26 mouse cellular contexts compared by ENCODE assay signal in the genomic region with DNA sequence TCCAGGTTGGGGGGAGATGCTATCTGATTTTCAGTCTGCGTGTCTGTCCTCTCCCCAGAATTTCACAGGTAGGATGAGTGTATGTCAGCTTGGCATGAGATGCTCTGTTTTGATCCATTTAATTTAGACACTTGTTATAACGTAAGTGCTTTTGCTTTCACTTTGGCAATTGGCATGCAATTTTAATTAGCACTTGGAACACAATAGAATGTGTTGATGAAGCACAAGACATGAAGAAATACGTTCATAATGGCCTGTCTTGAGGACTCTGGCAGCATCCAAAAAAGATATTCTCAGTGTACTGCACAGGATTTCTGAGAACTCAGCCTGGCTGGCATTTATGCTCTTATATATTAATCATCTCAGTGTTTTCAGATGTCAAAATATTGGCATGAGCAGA. TPM values are rescaled to one million over a fixed set of nuclear protein-coding genes. Genes with fewer than 3 reads are reported as not detected.
DNase-seq lines count a peak whose midpoint lies in the region; ATAC-seq and TF ChIP-seq lines count a peak whose summit lies in the region.
"Had no signal": no experiment of that assay in that cellular context is flagged by ENCODE, and none has a peak within 500 bp of the region (broad histone marks: within the 10 kb centered on the region; RNA-seq: fewer than 3 reads in every experiment).

No protein-coding gene starts in this region.

- H3K27me3 ChIP-seq in forebrain, embryonic 15.5 days: no peaks in the 10 kb centered on the region
- H3K27me3 ChIP-seq in forebrain, embryonic 10.5 days (ENCODE audit: poor library complexity, severe bottlenecking): no peaks in the 10 kb centered on the region
- no peaks in the 10 kb centered on the region for H3K27me3 ChIP-seq in testis, adult 2 months (ENCODE audit: control insufficient read depth, insufficient read depth, low read length)
- no peaks in the 10 kb centered on the region for H3K27me3 ChIP-seq in hindbrain, embryonic 10.5 days (ENCODE audit: insufficient read depth, poor library complexity, severe bottlenecking)
- H3K27me3 ChIP-seq: embryonic facial prominence, embryonic 12.5 days; embryonic facial prominence, embryonic 15.5 days; heart, embryonic 12.5 days; heart, embryonic 15.5 days; hindbrain, embryonic 12.5 days; hindbrain, embryonic 15.5 days had no signal

- H3K9ac ChIP-seq in forebrain, embryonic 15.5 days (replicated peaks): no peak overlapping the region
- H3K9ac ChIP-seq: embryonic facial prominence, embryonic 12.5 days; embryonic facial prominence, embryonic 15.5 days; heart, embryonic 12.5 days; heart, embryonic 15.5 days; hindbrain, embryonic 12.5 days; hindbrain, embryonic 15.5 days had no signal

- no peaks in the 10 kb centered on the region for H3K36me3 ChIP-seq in forebrain, embryonic 15.5 days
- peaks cover 9% of the 10 kb centered on the region for H3K36me3 ChIP-seq in forebrain, embryonic 10.5 days (replicated peaks)
- H3K36me3 ChIP-seq in testis, adult 2 months (ENCODE audit: control insufficient read depth, insufficient read depth, low read length): no peaks in the 10 kb centered on the region
- H3K36me3 ChIP-seq in hindbrain, embryonic 10.5 days: peaks cover 17% of the 10 kb centered on the region
- H3K36me3 ChIP-seq: embryonic facial prominence, embryonic 12.5 days; embryonic facial prominence, embryonic 15.5 days; heart, embryonic 12.5 days; heart, embryonic 15.5 days; hindbrain, embryonic 12.5 days; hindbrain, embryonic 15.5 days had no signal

- no peak for TF ChIP-seq POLR2A in testis, adult 2 months (IDR thresholded peaks at IDR 0.05; ENCODE audit: control insufficient read depth, low read depth, low read length)
- TF ChIP-seq POLR2A in brain, embryonic 14.5 days (IDR thresholded peaks at IDR 0.05; ENCODE audit: borderline replicate concordance, extremely low read depth, insufficient read depth, insufficient read length, poor library complexity, severe bottlenecking): no peak

- H3K4me3 ChIP-seq in forebrain, embryonic 15.5 days: no peak overlapping the region
- no peak overlapping the region for H3K4me3 ChIP-seq in forebrain, embryonic 10.5 days
- H3K4me3 ChIP-seq in testis, adult 2 months (ENCODE audit: control insufficient read depth, low read depth, low read length): peak overlapping the region; percentile 68; the same call in 1 of the 2 replicates
- no peak overlapping the region for H3K4me3 ChIP-seq in hindbrain, embryonic 10.5 days
- H3K4me3 ChIP-seq: embryonic facial prominence, embryonic 12.5 days; embryonic facial prominence, embryonic 15.5 days; heart, embryonic 12.5 days; heart, embryonic 15.5 days; hindbrain, embryonic 12.5 days; hindbrain, embryonic 15.5 days had no signal

- no peak for TF ChIP-seq CTCF in testis, adult 2 months (IDR thresholded peaks at IDR 0.05; ENCODE audit: control insufficient read depth, insufficient read depth, insufficient replicate concordance, low read depth, low read length)
- no peak for TF ChIP-seq CTCF in brain, embryonic 14.5 days (IDR thresholded peaks at IDR 0.05; ENCODE audit: borderline replicate concordance, extremely low read depth, insufficient read depth, insufficient read length)

- no peak overlapping the region for H3K4me2 ChIP-seq in forebrain, embryonic 15.5 days (replicated peaks)
- H3K4me2 ChIP-seq: embryonic facial prominence, embryonic 12.5 days; embryonic facial prominence, embryonic 15.5 days; heart, embryonic 12.5 days; heart, embryonic 15.5 days; hindbrain, embryonic 12.5 days; hindbrain, embryonic 15.5 days had no signal

- 31% methylated on average over 3 of the region's 3 CpGs for WGBS in forebrain, embryonic 15.5 days
- WGBS in forebrain, embryonic 10.5 days: 93% methylated on average over 3 of the region's 3 CpGs
- 90% methylated on average over 3 of the region's 3 CpGs for WGBS in hindbrain, embryonic 10.5 days

- no peak overlapping the region for H3K27ac ChIP-seq in forebrain, embryonic 15.5 days (replicated peaks)
- no peak overlapping the region for H3K27ac ChIP-seq in forebrain, embryonic 10.5 days
- H3K27ac ChIP-seq in testis, adult 2 months (ENCODE audit: control insufficient read depth, insufficient read depth, low read depth, low read length): peak overlapping the region; percentile 26; the same call in 1 of the 2 replicates
- H3K27ac ChIP-seq in hindbrain, embryonic 10.5 days: no peak overlapping the region
- H3K27ac ChIP-seq: embryonic facial prominence, embryonic 12.5 days; embryonic facial prominence, embryonic 15.5 days; heart, embryonic 15.5 days; hindbrain, embryonic 12.5 days; hindbrain, embryonic 15.5 days had no signal

- H3K4me1 ChIP-seq in forebrain, embryonic 15.5 days: peaks cover 15% of the 10 kb centered on the region
- H3K4me1 ChIP-seq in forebrain, embryonic 10.5 days: peaks cover 1% of the 10 kb centered on the region
- no peaks in the 10 kb centered on the region; the same call in 1 of the 2 replicates for H3K4me1 ChIP-seq in testis, adult 2 months (ENCODE audit: control insufficient read depth, insufficient read depth, low read length)
- no peaks in the 10 kb centered on the region for H3K4me1 ChIP-seq in hindbrain, embryonic 10.5 days (replicated peaks)
- H3K4me1 ChIP-seq: embryonic facial prominence, embryonic 12.5 days; hindbrain, embryonic 12.5 days; hindbrain, embryonic 15.5 days had no signal

- peak; percentile 71 for ATAC-seq in forebrain, embryonic 15.5 days (replicated peaks)
- ATAC-seq: activated CD4-positive, CD25-positive, alpha-beta regulatory T cell, adult 4 months; CD4-positive, CD25-positive, alpha-beta regulatory T cell, adult 4 months; intestine, postnatal 0 days had no signal

- DNase-seq in forebrain, embryonic 10.5 days (ENCODE audit: extremely low spot score, low spot score): no peak
- DNase-seq in testis, postnatal 10 days (ENCODE audit: low spot score): no peak
- DNase-seq in brain, embryonic 14.5 days (ENCODE audit: low read depth): peak; percentile 71
- DNase-seq in gonadal fat pad, adult 2 months (ENCODE audit: low read depth): peak; percentile 67
- no peak for DNase-seq in hindbrain, embryonic 10.5 days (ENCODE audit: low spot score)
- no peak for DNase-seq in right cerebral cortex, postnatal 4 days
- DNase-seq: cerebellum, adult 11 months; cerebellum, adult 2 months; cerebellum, adult 9-11 months; cerebellum, postnatal 25 days; gastrocnemius, postnatal 10 days; gastrocnemius, postnatal 36 days; heart, adult 18-20 months; heart, postnatal 10 days; heart, postnatal 4 days had no signal

- no peaks in the 10 kb centered on the region for H3K9me3 ChIP-seq in forebrain, embryonic 15.5 days
- no peaks in the 10 kb centered on the region for H3K9me3 ChIP-seq in forebrain, embryonic 10.5 days
- H3K9me3 ChIP-seq in hindbrain, embryonic 10.5 days: no peaks in the 10 kb centered on the region
- H3K9me3 ChIP-seq: embryonic facial prominence, embryonic 12.5 days; embryonic facial prominence, embryonic 15.5 days; heart, embryonic 12.5 days; heart, embryonic 15.5 days; hindbrain, embryonic 12.5 days; hindbrain, embryonic 15.5 days had no signal

RNA-seq across cellular contexts. Expression of gene Tapt1, which starts 7.5 kb away (rescaled TPM):
- 25.8 and 25.9 TPM in 2 replicates for polyA plus RNA-seq in forebrain, embryonic 15.5 days (2015; fragmentation: Nextera tagmentation; extraction: Ambion mirVana)
- polyA plus RNA-seq in forebrain, embryonic 10.5 days (2016; fragmentation: Nextera tagmentation; extraction: Ambion mirVana): 22.6 and 23.6 TPM in 2 replicates
- 21.5 and 29.4 TPM in 2 replicates for polyA plus RNA-seq in testis, adult 2 months (2012; rRNA removed)
- polyA plus RNA-seq in brain, embryonic 14.5 days (2012; rRNA removed): 43.9 and 45.0 TPM in 2 replicates
- polyA plus RNA-seq in gonadal fat pad, adult 2 months (2012; rRNA removed): 34.4 and 42.6 TPM in 2 replicates
- 21.6 and 23.1 TPM in 2 replicates for polyA plus RNA-seq in hindbrain, embryonic 10.5 days (2016; fragmentation: Nextera tagmentation; extraction: Ambion mirVana)

Comparison
In these comparisons a context has a peak if more than half of its experiments do, and no peak if none do; other contexts are left out.
1. DNase-seq: peak in brain, embryonic 14.5 days (single experiment) and gonadal fat pad, adult 2 months (single experiment); none in forebrain, embryonic 10.5 days (single experiment), testis, postnatal 10 days (single experiment), hindbrain, embryonic 10.5 days (single experiment) and right cerebral cortex, postnatal 4 days (single experiment).